Mouse (Mus musculus) intestine, embryonic 14.5 days (tissue): ENCODE results near the gene Ubash3b. TPM values are rescaled to one million over a fixed set of nuclear protein-coding genes. Genes with fewer than 3 reads are reported as not detected.

Source experiments
- ATAC-seq: fragments of 200-750 bp; cut with Nextera tagmentation; replicated peaks from 2 replicates; pipeline ENCODE4 v1.8.0; 2017; ENCODE audit warnings: low read depth, moderate number of reproducible peaks, moderate TSS enrichment, moderate library complexity; ENCODE audit not compliant: low FRiP score, low TSS enrichment
- DNase-seq: peaks from one replicate; pipeline ENCODE4 v3.0.0-alpha.2; 2018; ENCODE audit warnings: low spot score
- H3K27ac ChIP-seq: fragments of 300-500 bp; sonication (generic); 2 replicates; pipeline ENCODE4 v1.5.1; 2014; ENCODE audit warnings: low read depth, mild to moderate bottlenecking, control low read depth
- H3K27me3 ChIP-seq: fragments of 300-500 bp; sonication (generic); replicated peaks from 2 replicates; pipeline ENCODE4 v1.6.1; 2014; ENCODE audit warnings: low read length, control low read depth; ENCODE audit not compliant: control insufficient read depth, insufficient read depth
- H3K36me3 ChIP-seq: fragments of 300-500 bp; sonication (generic); 2 replicates; pipeline ENCODE4 v1.6.1; 2014; ENCODE audit warnings: low read length, control low read depth; ENCODE audit not compliant: control insufficient read depth, insufficient read depth
- H3K4me1 ChIP-seq: fragments of 300-500 bp; sonication (generic); replicated peaks from 2 replicates; pipeline ENCODE4 v1.6.1; 2014; ENCODE audit warnings: low read length, control low read depth, mixed read lengths; ENCODE audit not compliant: control insufficient read depth, insufficient read depth
- H3K4me2 ChIP-seq: fragments of 300-500 bp; sonication (generic); 2 replicates; pipeline ENCODE4 v1.6.1; 2014; ENCODE audit warnings: low read length
- H3K4me3 ChIP-seq: fragments of 300-500 bp; sonication (generic); 2 replicates; pipeline ENCODE4 v1.5.1; 2014; ENCODE audit warnings: low read depth, low read length, control low read depth, mixed read lengths
- H3K9ac ChIP-seq: fragments of 300-500 bp; sonication (generic); 2 replicates; pipeline ENCODE4 v1.6.1; 2014; ENCODE audit warnings: mild to moderate bottlenecking, low read length
- H3K9me3 ChIP-seq: fragments of 300-500 bp; sonication (generic); 2 replicates; pipeline ENCODE4 v1.6.1; 2016; ENCODE audit warnings: low read length, control low read depth; ENCODE audit not compliant: control insufficient read depth
- WGBS: fragments of 180-500 bp; shearing (Covaris S2); extraction: QIAGEN DNeasy Blood & Tissue Kit; methylation state at CpG from one replicate; pipeline ENCODE4 v1.1.7; 2014; 5-methylcytosine and 5-hydroxymethylcytosine counted together
- polyA plus RNA-seq: library from polyadenylated mRNA; unstranded; fragments of >200 nt; fragmentation: Nextera tagmentation; extraction: Ambion mirVana; gene quantifications from 2 replicates; pipeline ENCODE4 v1.2.1, GENCODE M21; 2014

Gene Ubash3b
- polyA plus RNA-seq, 1 experiment from 2014 or later: 5.5 TPM

DNA sequence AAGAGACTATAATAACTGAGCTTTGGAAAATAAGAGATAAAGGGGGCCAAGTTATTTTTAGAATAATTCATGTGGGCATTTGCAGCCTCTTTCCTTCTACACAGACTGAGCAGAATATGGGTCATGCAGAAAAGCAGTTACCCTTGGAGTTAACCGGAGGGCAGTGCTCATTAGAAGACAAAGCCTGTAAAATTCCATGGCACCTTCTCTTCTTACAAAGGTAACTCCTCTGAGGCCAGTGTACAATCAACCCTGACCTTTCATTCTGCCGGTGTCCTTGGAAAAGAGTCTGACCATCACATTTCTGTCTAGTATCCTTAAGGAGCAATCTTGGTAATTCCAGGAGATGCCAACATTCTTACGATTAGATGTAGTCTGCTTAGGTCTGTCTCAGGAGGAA is 120.1 kb downstream of the Ubash3b start:
- WGBS: 83% methylated on average over 3 of the region's 3 CpGs
- no peaks in the 10 kb centered on the region for H3K9me3 ChIP-seq
- no peaks in the 10 kb centered on the region for H3K27me3 ChIP-seq
- H3K4me1 ChIP-seq: no peaks in the 10 kb centered on the region
- H3K4me2 ChIP-seq: no peak overlapping the region
- ATAC-seq (no peak), DNase-seq (no peak)
- H3K4me3 ChIP-seq: no peak overlapping the region
- no peak overlapping the region for H3K9ac ChIP-seq
- H3K27ac ChIP-seq: no peak overlapping the region
- no peaks in the 10 kb centered on the region for H3K36me3 ChIP-seq

- Histone ChIP-seq H3K27me3 (no peaks in the 10 kb centered on the region), H3K4me2 (no peak overlapping the region), H3K27ac (no peak overlapping the region), H3K4me1 (no peaks in the 10 kb centered on the region), H3K9ac (no peak overlapping the region), H3K9me3 (no peaks in the 10 kb centered on the region), H3K36me3 (no peaks in the 10 kb centered on the region), H3K4me3 (no peak overlapping the region)
- ATAC-seq (no peak), DNase-seq (no peak)
- WGBS: 52% methylated on average over 9 of the region's 9 CpGs
These were observed 123.3 kb downstream of the Ubash3b start for GRCm38 (mm10) chr9:41038150-41038664.

GRCm38 (mm10) chr9:41031590-41032489 is 129.7 kb downstream of the Ubash3b start:
- 0 out of 2 replicates have a peak overlapping the region, but pooled peaks have one; percentile 13 for H3K4me2 ChIP-seq
- no peaks in the 10 kb centered on the region for H3K27me3 ChIP-seq
- no peak overlapping the region for H3K9ac ChIP-seq
- ATAC-seq (no peak), DNase-seq (no peak)
- no peak overlapping the region for H3K4me3 ChIP-seq
- 21% methylated on average over 18 of the region's 18 CpGs for WGBS
- H3K27ac ChIP-seq: no peak overlapping the region
- no peaks in the 10 kb centered on the region for H3K9me3 ChIP-seq
- H3K4me1 ChIP-seq: peaks cover 8% of the 10 kb centered on the region
- no peaks in the 10 kb centered on the region for H3K36me3 ChIP-seq

GRCm38 (mm10) chr9:41029827-41030226 is 131.7 kb downstream of the Ubash3b start:
- ATAC-seq: no peak
- no peak for DNase-seq
- Histone ChIP-seq H3K4me3 (no peak overlapping the region), H3K4me1 (peaks cover 8% of the 10 kb centered on the region), H3K27me3 (no peaks in the 10 kb centered on the region), H3K4me2 (no peak overlapping the region), H3K27ac (no peak overlapping the region), H3K36me3 (no peaks in the 10 kb centered on the region), H3K9ac (no peak overlapping the region), H3K9me3 (no peaks in the 10 kb centered on the region)
- WGBS: 72% methylated on average over 6 of the region's 6 CpGs

- H3K36me3 ChIP-seq: no peaks in the 10 kb centered on the region
- H3K4me3 ChIP-seq: no peak overlapping the region
- H3K9me3 ChIP-seq: no peaks in the 10 kb centered on the region
- no peak for ATAC-seq
- no peak for DNase-seq
- no peak overlapping the region for H3K27ac ChIP-seq
- no peak overlapping the region for H3K9ac ChIP-seq
- H3K4me2 ChIP-seq: no peak overlapping the region
- H3K27me3 ChIP-seq: no peaks in the 10 kb centered on the region
- 48% methylated on average over 5 of the region's 5 CpGs for WGBS
- peaks cover 8% of the 10 kb centered on the region for H3K4me1 ChIP-seq
These were observed 133.0 kb downstream of the Ubash3b start for GRCm38 (mm10) chr9:41028470-41028869.

DNA sequence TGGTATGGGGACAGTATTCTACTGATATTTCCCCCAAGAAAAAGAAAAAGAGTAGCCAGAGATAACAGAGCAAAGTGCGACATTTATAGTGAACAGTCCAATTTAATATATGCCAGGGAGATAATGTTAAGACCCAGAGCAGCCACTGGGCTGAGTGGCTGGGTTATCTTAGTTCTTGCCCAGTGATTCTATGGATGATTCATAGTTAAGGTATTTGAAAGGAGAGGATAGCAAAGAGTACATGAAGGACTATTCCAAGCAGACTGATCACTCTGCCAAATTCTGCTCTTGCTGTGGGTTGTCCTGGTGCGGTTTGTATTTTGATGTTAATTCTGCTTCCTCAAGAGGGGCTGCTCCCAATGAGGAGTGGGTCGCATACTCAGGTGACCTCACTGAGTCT is 139.8 kb downstream of the Ubash3b start:
- H3K27me3 ChIP-seq: no peaks in the 10 kb centered on the region
- ATAC-seq (no peak), DNase-seq (no peak)
- no peak overlapping the region for H3K27ac ChIP-seq
- no peaks in the 10 kb centered on the region for H3K4me1 ChIP-seq
- no peak overlapping the region for H3K9ac ChIP-seq
- H3K36me3 ChIP-seq: no peaks in the 10 kb centered on the region
- H3K9me3 ChIP-seq: no peaks in the 10 kb centered on the region
- no peak overlapping the region for H3K4me3 ChIP-seq
- H3K4me2 ChIP-seq: no peak overlapping the region
- WGBS: 58% methylated on average over 3 of the region's 3 CpGs

DNA sequence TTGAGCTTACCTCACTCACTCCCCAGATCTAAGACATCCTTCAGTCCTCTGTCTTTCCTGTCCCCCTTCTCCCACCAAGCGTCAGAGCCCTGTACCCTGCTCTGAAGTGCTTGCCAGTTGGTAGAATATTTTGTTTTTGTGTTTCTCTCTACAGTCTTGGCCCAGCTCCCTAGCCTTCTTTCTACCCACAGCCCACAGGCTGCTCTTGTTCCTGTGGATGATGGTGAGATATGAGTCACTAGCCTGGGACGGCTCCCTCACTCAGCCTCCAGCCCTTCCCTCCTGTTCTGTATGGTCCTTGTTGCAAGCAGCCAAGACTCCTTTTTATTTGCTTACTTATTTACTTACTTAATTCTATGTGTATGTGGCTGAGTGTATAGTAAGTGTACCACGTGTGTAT is 141.0 kb downstream of the Ubash3b start:
- Histone ChIP-seq H3K9me3 (no peaks in the 10 kb centered on the region), H3K4me2 (no peak overlapping the region), H3K27ac (no peak overlapping the region), H3K9ac (no peak overlapping the region), H3K36me3 (no peaks in the 10 kb centered on the region), H3K4me3 (no peak overlapping the region), H3K4me1 (no peaks in the 10 kb centered on the region), H3K27me3 (no peaks in the 10 kb centered on the region)
- 79% methylated on average over 3 of the region's 3 CpGs for WGBS
- DNase-seq: no peak
- ATAC-seq: no peak

DNA sequence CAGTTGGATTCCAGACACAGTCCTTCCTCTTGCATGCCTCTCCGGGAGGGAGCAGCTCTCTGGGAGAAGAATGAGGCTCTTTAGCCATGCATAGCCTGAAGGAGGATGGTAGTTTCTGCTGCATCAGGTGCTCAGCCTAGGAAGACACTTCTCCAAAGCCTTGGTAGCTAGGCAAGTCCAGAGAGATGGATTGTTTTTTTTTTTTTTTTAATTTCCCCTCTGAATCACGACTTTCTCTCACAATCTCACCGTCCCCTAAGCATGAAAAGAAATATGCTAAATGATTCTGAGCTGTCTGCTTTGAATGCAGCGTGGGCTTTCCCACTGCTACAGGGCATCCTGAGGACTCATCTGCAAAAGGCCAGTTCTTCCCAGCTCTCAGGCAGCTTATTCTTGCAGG is 147.0 kb downstream of the Ubash3b start:
- DNase-seq: no peak
- H3K4me1 ChIP-seq: no peaks in the 10 kb centered on the region
- WGBS: 60% methylated on average over 4 of the region's 4 CpGs
- no peak for ATAC-seq
- H3K4me2 ChIP-seq: no peak overlapping the region
- H3K27me3 ChIP-seq: no peaks in the 10 kb centered on the region
- H3K9ac ChIP-seq: no peak overlapping the region
- H3K4me3 ChIP-seq: no peak overlapping the region
- H3K9me3 ChIP-seq: no peaks in the 10 kb centered on the region
- H3K36me3 ChIP-seq: no peaks in the 10 kb centered on the region
- no peak overlapping the region for H3K27ac ChIP-seq

GRCm38 (mm10) chr9:41012456-41012855 is 149.0 kb downstream of the Ubash3b start:
- Histone ChIP-seq H3K9ac (no peak overlapping the region), H3K27me3 (no peaks in the 10 kb centered on the region), H3K9me3 (no peaks in the 10 kb centered on the region), H3K4me3 (no peak overlapping the region), H3K4me2 (no peak overlapping the region), H3K4me1 (no peaks in the 10 kb centered on the region), H3K27ac (no peak overlapping the region), H3K36me3 (no peaks in the 10 kb centered on the region)
- ATAC-seq: no peak
- 93% methylated on average over 5 of the region's 5 CpGs for WGBS
- DNase-seq: no peak
